Mouse (Mus musculus) cortical plate, adult 2 months (tissue): ENCODE measurements around the gene Cldn5. TPM values are rescaled to one million over a fixed set of nuclear protein-coding genes. Genes with fewer than 3 reads are reported as not detected.

Experiments used
- H3K27ac ChIP-seq: fragments of 200-500 bp; 2 replicates; pipeline ENCODE4 v1.5.1; 2012; ENCODE audit warnings: low read length, control low read depth, inconsistent platforms; ENCODE audit not compliant: insufficient read depth
- H3K4me1 ChIP-seq: fragments of 200-500 bp; 2 replicates; pipeline ENCODE4 v1.6.1; 2011; ENCODE audit warnings: low read length; ENCODE audit not compliant: control insufficient read depth, insufficient read depth
- H3K4me3 ChIP-seq: fragments of 200-500 bp; 2 replicates; pipeline ENCODE4 v1.5.1; 2011; ENCODE audit warnings: mild to moderate bottlenecking, low read length, control low read depth; ENCODE audit not compliant: insufficient read depth
- CTCF ChIP-seq: fragments of 200-500 bp; IDR thresholded peaks from 2 replicates; pipeline ENCODE4 v1.5.1; 2011; ENCODE audit warnings: mild to moderate bottlenecking, control low read depth, low read length; ENCODE audit not compliant: insufficient read depth; ENCODE audit errors: extremely low read depth
- POLR2A ChIP-seq: fragments of 200-500 bp; IDR thresholded peaks from 2 replicates; pipeline ENCODE4 v1.6.1; 2011; ENCODE audit warnings: mild to moderate bottlenecking, low read length, control low read depth; ENCODE audit not compliant: insufficient read depth; ENCODE audit errors: extremely low read depth
- polyA plus RNA-seq: library from polyadenylated mRNA; depleted of rRNA; stranded (reverse); fragments of >200 nt; gene quantifications from 2 replicates; pipeline ENCODE4 v1.2.3, GENCODE M21; 2012

Cldn5 gene
- polyA plus RNA-seq, 1 experiment: 88.0 TPM

DNA sequence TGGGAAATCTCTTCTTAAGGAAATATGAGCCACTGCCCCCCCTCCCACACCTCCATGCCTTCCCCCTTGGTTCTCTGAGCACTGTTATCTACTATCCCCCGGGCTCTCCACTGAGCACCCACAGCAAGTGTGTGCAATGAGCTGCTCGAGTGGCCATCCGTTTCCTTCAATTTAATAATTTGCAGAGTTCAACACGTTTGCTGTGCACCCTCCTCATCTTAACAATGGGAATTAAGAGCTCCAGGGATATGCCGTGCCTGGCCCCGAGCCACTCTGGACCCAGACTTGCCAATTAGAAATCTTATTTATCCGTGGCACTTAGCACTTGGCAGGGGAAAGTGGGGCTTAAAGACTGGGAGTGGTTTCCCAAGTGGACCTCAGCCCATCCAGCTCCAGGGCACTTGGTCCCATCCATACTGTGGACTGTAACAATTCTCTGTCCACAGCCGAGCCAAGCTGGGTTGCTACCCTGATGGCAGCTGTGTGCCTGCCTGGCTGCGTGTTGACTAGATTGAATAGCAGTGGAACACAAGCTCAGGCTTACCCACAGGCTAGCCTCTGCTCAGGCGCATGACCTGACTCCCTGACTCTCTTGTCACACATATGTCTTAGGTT lies 24.7 kb upstream of the Cldn5 start:
- H3K27ac ChIP-seq: no peak overlapping the region
- TF ChIP-seq CTCF (no peak), POLR2A (no peak)
- H3K4me1 ChIP-seq: no peaks in the 10 kb centered on the region
- H3K4me3 ChIP-seq: no peak overlapping the region

DNA sequence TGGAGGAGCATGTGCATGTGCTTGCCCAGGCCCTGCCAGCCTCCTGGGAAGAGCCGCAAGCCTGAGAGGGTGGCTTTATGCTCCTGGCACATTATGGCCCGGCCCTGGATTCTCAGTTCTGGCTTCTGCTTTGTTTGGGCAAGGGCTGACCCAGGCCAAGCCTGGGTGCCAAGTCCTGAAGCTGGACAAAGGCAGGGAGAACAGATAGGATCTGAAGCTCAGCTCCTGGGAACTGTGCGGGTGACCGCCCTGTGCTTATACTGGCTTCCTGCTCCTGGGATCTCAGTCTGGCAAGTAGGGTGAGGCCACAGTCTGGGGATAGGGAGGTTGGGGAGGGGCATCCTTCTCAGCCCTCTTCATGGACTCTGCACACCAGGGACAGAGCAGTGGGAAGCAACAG lies 14.9 kb upstream of the Cldn5 start:
- Histone ChIP-seq H3K27ac (no peak overlapping the region), H3K4me1 (no peaks in the 10 kb centered on the region), H3K4me3 (no peak overlapping the region)
- TF ChIP-seq POLR2A: no peak
- TF ChIP-seq CTCF: no peak

DNA sequence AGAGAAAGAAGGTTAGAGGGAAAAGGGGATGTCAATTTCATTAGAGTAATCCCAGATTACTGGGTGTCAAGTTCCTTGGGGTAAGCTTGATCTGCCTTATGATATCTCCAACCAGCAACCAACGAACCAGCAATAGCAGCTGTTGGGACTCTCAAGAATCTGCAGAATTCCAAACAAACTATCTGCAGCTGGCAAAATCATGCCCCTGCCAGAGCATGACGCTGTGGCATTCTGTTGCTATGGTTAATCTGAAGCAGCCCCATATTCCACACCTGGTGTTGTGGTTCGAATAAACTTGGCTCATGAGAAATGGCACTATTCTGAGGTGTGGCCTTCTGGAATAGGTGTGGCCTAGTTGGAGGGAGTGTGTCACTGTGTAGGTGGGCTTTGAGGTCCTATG lies 13.7 kb upstream of the Cldn5 start:
- Histone ChIP-seq H3K4me1 (no peaks in the 10 kb centered on the region), H3K27ac (no peak overlapping the region), H3K4me3 (no peak overlapping the region)
- no peak for TF ChIP-seq CTCF
- no peak for TF ChIP-seq POLR2A

DNA sequence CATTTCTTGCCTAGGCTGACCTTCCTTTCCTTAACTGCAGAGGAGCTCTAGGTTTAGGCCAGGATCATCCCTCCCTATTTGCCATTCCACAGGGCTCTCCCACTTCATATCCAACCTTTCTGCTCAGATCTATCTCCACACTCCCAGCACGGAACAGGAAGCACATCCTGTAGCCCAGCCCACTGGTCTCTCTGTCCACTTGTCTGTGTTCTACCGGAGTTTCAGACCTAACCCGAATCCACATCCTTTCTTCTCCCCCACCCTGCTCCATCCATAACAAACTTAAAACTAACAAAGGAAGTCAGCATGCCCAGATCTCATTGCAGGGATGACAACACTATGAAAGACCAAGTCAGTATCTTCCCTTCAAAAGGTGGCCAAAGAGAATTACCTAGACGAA lies 10.3 kb upstream of the Cldn5 start:
- Histone ChIP-seq H3K4me3 (no peak overlapping the region), H3K27ac (no peak overlapping the region), H3K4me1 (no peaks in the 10 kb centered on the region)
- TF ChIP-seq POLR2A: no peak
- TF ChIP-seq CTCF: no peak

DNA sequence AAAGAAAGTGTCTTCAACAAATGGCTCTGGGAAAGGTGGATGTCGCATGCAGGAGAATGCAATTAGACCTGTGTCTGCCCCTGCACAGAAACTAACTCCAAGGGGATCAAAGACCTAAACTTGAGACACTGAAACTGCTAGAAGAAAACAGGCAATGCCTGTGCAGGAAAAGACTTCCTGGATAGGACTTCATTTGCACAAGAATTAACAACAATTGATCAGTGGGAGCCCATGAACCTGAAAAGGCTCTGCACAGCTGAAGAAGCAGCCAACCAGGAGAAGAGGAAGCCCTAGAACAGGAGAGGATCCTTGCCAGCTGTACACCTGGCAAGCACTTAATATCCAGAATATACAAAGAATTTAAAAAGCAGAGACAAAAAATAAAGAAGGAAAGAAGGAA lies 7.1 kb upstream of the Cldn5 start:
- no peak overlapping the region for H3K4me3 ChIP-seq
- no peaks in the 10 kb centered on the region for H3K4me1 ChIP-seq
- no peak overlapping the region for H3K27ac ChIP-seq
- TF ChIP-seq CTCF: no peak
- TF ChIP-seq POLR2A: no peak

DNA sequence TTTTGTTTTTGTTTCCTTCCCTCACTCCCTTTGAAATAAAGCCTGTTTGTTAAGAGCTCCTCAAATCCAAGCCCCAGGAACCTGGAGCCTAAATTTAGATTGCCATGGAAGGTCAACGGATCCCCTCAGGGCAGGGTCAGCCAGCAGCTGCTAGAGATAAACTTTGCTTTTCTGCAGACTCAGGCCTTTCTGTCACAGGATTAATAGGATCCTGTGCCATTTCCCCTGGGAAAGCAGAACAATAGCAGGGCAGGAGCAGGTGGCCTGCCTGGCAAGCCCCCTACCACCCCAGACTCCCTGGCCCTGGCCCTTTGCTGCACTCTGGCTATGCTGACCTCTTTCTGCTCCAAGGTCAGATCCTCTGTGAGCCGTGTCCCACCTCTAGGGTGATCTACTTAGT lies 2.7 kb upstream of the Cldn5 start:
- H3K27ac ChIP-seq: no peak overlapping the region
- TF ChIP-seq POLR2A (no peak), CTCF (no peak)

DNA sequence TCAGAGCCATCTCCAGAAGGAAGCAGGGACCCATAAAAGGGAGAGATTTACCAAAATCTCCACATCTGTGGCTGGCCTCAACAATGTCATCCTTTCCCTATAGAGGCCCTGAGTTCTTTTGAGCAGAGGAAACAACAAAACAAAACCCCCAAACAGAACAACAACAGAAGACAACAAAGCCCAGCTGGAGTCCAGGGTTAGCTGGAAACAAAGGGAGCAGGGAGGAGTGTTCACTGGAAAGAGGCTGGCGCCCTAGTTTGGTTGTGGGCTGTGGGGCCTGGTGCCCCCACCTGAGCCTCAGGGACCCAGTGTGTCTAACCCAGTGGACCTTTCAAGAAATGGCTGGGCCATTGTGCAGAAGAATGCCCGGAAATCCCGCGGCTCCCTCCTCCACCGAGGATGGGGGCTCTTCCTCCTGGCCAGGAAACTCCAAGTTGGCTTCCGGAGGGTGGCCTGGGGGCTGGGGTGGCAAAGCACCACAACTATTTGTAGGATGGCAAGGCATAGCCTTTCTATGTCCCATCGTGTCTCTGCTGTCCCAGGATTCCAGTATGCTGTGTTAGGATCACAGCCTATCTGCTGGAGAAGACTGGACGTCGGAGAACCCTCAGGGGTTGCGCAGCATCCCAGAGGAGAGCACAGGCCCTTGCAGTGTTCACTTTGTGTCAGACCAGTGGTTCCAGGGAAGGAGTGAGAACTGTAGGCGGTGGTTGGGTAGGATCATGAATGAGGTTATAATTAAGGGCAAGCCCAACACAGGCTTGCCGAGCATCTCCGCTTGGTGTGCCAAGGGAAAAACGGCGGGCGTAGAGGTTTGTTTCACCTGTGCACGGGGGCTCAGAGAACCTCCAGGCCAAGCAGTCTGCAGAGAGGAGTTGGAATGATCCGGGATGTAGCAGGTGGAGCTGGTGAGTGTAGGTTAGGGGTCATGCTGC lies 759 bp upstream of the Cldn5 start:
- no peak for TF ChIP-seq POLR2A
- no peak for TF ChIP-seq CTCF
- H3K4me1 ChIP-seq: no peaks in the 10 kb centered on the region

More for the DNA sequence above, 2.7 kb upstream of the Cldn5 start:
- H3K4me3 ChIP-seq: no peak overlapping the region
- no peaks in the 10 kb centered on the region for H3K4me1 ChIP-seq

DNA sequence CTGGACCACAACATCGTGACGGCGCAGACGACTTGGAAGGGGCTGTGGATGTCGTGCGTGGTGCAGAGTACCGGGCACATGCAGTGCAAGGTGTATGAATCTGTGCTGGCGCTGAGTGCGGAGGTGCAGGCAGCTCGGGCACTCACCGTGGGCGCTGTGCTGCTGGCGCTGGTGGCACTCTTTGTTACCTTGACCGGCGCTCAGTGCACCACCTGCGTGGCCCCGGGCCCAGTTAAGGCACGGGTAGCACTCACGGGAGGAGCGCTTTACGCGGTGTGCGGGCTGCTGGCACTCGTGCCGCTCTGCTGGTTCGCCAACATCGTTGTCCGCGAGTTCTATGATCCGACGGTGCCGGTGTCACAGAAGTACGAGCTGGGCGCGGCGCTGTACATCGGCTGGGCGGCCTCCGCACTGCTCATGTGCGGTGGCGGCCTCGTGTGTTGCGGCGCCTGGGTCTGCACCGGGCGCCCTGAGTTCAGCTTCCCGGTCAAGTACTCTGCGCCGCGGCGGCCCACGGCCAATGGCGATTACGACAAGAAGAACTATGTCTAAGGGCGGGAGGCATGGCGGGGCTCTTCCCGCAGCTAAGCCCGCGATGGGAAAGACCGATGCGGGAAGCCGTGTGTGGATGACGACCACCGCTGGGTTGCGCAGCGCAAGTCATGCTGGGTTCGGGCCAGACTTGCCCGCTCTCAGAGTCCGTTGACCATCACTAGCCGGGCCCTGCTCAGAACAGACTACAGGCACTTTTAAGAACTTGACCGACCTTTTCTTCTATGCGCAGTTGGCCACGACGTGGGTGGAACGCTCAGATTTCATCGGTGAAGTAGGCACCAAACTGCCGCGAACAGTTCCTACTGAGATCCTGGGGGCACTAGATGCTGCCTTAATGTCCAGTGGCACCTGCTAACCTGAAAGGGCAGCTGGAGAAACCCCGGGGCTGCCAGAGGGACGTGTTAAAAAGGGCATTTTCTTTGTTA lies 744 bp downstream of the Cldn5 start:
- TF ChIP-seq POLR2A (no peak), CTCF (no peak)

More for the DNA sequence above, 759 bp upstream of the Cldn5 start:
- peak overlapping the region; percentile 45 for H3K27ac ChIP-seq
- peak overlapping the region; percentile 22; the same call in 1 of the 2 replicates for H3K4me3 ChIP-seq

DNA sequence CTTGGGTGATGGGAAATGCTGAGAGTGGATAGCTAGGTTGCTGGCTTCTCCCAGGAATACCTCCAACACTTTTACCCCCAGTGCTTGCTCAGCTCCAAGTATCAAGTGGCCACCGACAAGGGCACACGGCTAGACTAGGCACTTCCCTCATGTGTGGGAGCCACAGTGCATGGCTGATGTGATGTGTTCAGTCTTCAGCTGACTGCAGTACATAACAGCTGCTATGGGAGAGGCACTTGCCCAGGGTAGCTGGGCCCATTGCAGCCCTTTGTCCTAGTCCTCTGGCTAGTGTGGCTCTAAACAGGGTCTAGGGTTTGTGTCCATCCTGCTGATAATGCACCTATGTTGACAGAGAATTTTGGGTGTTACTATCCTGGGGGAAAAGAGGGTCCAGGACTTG lies 1.8 kb downstream of the Cldn5 start:
- TF ChIP-seq CTCF (no peak), POLR2A (no peak)
- Histone ChIP-seq H3K4me3 (peak overlapping the region; percentile 27), H3K27ac (no peak overlapping the region), H3K4me1 (no peaks in the 10 kb centered on the region)

More for the DNA sequence above, 744 bp downstream of the Cldn5 start:
- peak overlapping the region; percentile 40 for H3K4me3 ChIP-seq
- H3K4me1 ChIP-seq: no peaks in the 10 kb centered on the region
- H3K27ac ChIP-seq: peak overlapping the region; percentile 25; the same call in 1 of the 2 replicates
